Mouse (Mus musculus) adrenal gland (tissue): ENCODE results near the gene Gorab.

Source experiments
- intact Hi-C: fragments of 180-260 bp; cut with DNase I; formaldehyde crosslinking; loops from one replicate; pipeline ENCODE4 v1.15.1; 2025

Gorab gene

GRCm38 (mm10) chr1:163358165-163358564, 45.3 kb downstream of the Gorab start:
- intact Hi-C loops = no loop called here

- intact Hi-C loops = no loop called here
These were observed 45.7 kb downstream of the Gorab start for GRCm38 (mm10) chr1:163357733-163358132.

- intact Hi-C loops = no loop called here
These were observed 47.3 kb downstream of the Gorab start for GRCm38 (mm10) chr1:163356167-163356566.

- intact Hi-C loops = no loop called here
These were observed 47.8 kb downstream of the Gorab start for GRCm38 (mm10) chr1:163355626-163356156.

- intact Hi-C loops = no loop called here
These were observed 52.5 kb downstream of the Gorab start for GRCm38 (mm10) chr1:163350988-163351387.

GRCm38 (mm10) chr1:163345541-163345940, 57.9 kb downstream of the Gorab start:
- intact Hi-C loops = no loop called here

GRCm38 (mm10) chr1:163344931-163345330, 58.5 kb downstream of the Gorab start:
- intact Hi-C loops = no loop called here

GRCm38 (mm10) chr1:163339219-163339561, 64.3 kb downstream of the Gorab start:
- intact Hi-C loops = no loop called here

- intact Hi-C loops = no loop called here
These were observed 64.8 kb downstream of the Gorab start for GRCm38 (mm10) chr1:163338525-163339218.

GRCm38 (mm10) chr1:163337821-163338220, 65.6 kb downstream of the Gorab start:
- intact Hi-C loops = no loop called here
